Mouse (Mus musculus): ENCODE data around the gene Kctd11.

Gene Kctd11

DNA sequence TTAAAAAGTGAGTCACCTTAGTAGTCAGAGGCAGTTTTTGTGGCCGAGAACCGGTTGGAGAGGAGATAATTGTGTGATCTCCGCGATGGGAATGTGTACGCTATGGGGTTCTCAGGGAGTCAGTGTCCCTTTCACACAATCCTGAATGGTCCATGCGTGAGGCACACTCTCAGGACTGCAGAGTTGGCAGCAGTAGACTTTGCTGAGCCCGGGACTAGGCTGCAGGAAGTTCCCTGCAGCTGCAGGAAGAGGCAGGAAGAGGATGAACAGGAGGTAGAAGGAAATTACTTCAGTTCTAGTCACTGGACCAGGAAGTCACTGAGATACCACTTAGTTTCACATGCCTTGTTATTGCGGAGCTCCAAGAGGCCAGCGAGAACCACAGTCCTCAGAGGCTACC is 32.1 kb downstream of the Kctd11 start:
- DNase-seq (ENCODE audit: low read depth, low spot score) = no peak

DNA sequence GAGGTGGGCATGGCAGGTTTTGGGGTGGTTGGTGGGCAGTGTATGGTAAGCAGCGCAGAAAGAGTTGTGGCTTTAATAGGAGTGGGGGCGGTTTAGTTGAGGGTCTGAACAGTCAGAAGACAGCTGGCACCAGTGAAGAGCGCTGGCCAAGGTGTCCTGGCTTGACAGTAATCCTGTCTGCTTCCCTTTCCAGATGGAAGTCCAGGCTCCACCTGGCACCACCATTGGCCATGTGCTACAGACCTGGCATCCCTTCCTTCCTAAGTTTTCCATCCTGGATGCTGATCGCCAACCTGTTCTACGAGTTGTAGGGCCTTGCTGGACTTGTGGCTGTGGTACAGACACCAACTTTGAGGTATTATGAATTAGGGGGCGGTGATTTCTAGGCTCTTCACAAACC is 33.2 kb downstream of the Kctd11 start:
- DNase-seq (ENCODE audit: low read depth, low spot score) = no peak

DNA sequence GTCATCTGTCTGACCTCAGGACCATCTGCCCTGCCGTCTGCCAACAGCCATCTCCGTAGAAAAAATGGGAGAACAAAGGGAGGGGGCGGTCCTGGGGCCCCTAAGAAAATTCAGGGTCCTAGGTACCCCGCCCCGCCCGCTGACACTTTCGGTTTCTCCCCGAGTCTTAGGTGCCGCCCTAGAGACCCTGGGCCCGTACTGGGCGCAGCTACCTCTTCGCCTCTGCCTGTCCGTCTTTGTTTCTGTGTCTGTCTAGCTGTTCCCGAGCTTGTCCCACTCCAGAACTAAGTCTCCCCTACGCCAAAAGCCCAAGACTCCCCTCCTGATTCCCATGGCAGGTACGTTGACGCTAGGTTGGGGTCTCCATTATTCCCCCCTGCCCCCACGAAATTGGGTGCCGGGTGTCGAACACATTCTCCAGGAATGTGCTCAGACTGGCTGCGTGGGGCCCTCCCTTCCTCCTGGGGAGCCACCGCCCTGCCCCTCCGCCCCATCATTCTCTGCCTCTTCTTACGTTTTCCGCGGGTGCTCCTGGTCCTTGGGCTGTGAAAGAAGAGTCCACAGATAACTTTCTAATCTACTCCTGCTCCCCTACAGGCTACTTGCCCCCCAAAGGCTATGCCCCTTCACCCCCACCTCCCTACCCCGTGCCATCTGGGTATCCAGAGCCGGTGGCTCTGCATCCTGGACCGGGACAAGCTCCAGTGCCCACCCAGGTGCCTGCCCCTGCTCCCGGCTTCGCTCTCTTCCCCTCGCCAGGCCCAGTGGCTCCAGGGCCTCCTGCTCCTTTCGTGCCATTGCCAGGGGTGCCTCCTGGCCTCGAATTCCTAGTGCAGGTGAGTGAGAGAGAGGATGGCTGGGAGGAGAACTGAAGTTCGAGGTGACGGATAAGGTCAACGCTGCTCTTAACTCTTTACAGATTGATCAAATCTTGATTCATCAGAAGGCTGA is 34.2 kb downstream of the Kctd11 start:
- DNase-seq (ENCODE audit: low read depth, low spot score) = peak; percentile 41

- DNase-seq (ENCODE audit: low read depth, low spot score) = peak; percentile 93
Measured at GRCm38 (mm10) chr11:69846198-69846680, 35.0 kb downstream of the Kctd11 start, which contains the start of gene Plscr3. Gene Plscr3 (plus strand): TSS chr11:69846376.

DNA sequence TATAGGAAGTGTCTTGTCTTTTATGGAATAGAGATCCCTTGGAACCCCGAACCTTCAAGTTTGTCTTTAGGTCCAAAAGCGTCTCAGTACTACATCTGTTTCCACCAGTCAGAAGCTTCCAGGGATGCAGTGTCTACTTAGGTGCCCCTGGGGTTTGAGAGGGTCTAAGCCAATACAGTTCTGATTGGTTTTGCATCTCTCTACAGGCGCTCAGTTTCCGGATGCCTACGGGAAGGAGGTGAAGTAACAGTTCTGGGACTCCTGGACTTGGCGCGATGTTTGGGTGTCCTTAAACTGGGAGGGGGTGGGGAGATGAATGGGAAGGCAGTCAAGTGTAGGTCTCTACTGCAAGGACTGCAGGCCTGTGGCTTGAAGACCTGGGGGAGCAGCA is 42.5 kb downstream of the Kctd11 start:
- DNase-seq (ENCODE audit: low read depth, low spot score) = peak; percentile 63

- peak; percentile 100 for DNase-seq (ENCODE audit: low read depth, low spot score)
Measured at GRCm38 (mm10) chr11:69837952-69838713, 43.1 kb downstream of the Kctd11 start, which contains the start of gene Tmem256. Gene Tmem256 (plus strand): TSS chr11:69838514.

- no peak for DNase-seq (ENCODE audit: low read depth, low spot score)
Measured at GRCm38 (mm10) chr11:69837604-69837951, 43.6 kb downstream of the Kctd11 start, which contains the start of gene Nlgn2. Gene Nlgn2 (minus strand): TSS chr11:69837784.

GRCm38 (mm10) chr11:69836703-69837576 is 44.3 kb downstream of the Kctd11 start:
- peak; percentile 50 for DNase-seq (ENCODE audit: low read depth, low spot score)

DNA sequence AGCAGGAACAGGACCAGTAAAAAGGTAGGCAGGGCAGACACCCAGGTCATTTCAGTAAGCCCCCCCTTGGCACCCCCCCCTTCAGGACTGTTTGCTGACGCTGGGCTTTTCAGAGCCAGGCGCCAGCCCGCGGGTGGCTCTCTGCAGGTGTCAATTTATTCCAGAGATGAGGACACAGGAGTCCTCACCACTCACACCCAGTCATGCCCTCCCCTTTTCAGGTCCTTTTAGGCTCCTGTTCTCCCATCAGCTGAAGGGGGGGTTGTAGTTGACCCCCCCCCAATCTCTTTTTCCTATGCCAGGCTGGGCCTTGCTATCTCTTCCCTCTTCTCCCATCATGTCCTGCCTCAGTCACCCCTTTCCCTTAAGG is 45.3 kb downstream of the Kctd11 start:
- DNase-seq (ENCODE audit: low read depth, low spot score) = no peak

DNA sequence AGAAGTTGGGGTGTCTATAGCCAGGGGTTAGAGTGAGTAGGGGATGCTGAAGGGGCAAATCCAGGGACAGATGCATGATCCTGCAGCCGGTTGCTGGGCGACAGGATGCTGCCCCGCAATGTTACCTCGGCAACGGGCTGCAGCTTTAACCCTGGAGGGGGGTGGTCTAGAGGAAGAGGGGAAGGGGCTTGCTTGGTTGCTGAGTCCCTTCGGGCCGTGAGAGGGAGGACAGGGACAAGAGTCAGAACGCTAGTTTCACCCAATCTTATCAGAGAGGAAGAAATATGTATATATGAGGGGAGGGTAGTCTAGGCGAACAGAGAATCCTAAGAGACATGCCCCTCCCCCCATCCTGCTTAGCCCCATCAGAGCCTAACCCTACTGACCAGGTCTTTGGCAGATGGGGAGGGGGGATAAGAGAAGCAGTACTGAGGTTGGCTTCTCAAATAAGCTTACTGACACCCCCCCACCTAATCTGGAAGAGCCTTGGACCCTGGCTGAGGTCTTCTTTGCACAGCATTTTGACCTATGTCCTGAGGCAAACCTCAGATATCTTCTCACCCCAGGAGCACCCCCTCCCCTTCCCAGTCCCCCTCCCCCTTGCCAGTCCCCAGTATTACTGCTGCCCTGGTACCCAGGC is 45.8 kb downstream of the Kctd11 start:
- no peak for DNase-seq (ENCODE audit: low read depth, low spot score)

GRCm38 (mm10) chr11:69834001-69834549 is 47.1 kb downstream of the Kctd11 start:
- peak; percentile 61 for DNase-seq (ENCODE audit: low read depth, low spot score)

DNA sequence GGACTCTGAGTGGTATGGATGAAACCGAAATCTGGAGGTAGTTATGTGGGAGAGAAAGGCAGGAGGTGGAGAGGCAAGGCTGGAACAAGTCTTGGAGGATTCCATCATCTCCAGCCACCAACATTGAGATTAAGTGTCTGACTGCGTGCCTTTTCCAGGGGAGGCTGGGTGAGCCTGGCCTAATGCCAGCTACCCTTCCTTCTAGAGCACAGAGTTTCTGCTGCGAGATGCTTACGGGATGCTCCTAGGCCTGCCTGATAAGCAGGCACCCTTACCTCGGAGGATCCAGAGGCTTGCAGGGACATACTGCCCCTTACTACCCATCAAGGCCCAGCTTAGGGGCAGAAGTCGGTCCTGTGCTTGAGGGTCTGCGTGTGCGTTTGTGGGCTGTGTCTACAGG is 47.7 kb downstream of the Kctd11 start:
- no peak for DNase-seq (ENCODE audit: low read depth, low spot score)

GRCm38 (mm10) chr11:69828832-69829231 is 52.4 kb downstream of the Kctd11 start:
- DNase-seq (ENCODE audit: low read depth, low spot score) = no peak

All from ES-CJ7 (cell line).